Mouse (Mus musculus) left cerebral cortex, postnatal 10 days (tissue): ENCODE data around the gene Sf3b5. TPM values are rescaled to one million over a fixed set of nuclear protein-coding genes. Genes with fewer than 3 reads are reported as not detected.

Experiments
- total RNA-seq, 2 experiments: library from RNA; stranded (reverse); gene quantifications; 2 replicates each; pipeline ENCODE4 v1.2.3; 2021

The Sf3b5 gene
- total RNA-seq, 2 experiments from 2014 or later: 7.8 to 8.8 TPM

Other genes starting within 250 kb of the Sf3b5 start
- gene Utrn, start 136.0 kb upstream of the Sf3b5 start, total RNA-seq: 10 to 100 TPM; 41.5 to 42.8 TPM
- 1 to 10 TPM in 1 of 2 experiments, under 1 TPM in 1; 0.32 to 1.2 TPM for gene Stx11, start 41.0 kb upstream of the Sf3b5 start, total RNA-seq
- gene Plagl1, start 55.2 kb downstream of the Sf3b5 start, total RNA-seq: 10 to 100 TPM; 17.4 to 22.9 TPM
- gene Zc2hc1b, start 172.7 kb downstream of the Sf3b5 start, total RNA-seq: not detected
- gene Ltv1, start 187.8 kb downstream of the Sf3b5 start, total RNA-seq: 10 to 100 TPM; 20.5 to 23.2 TPM